Mouse (Mus musculus): Measurements from ENCODE around the gene Rcor3. TPM values are rescaled to one million over a fixed set of nuclear protein-coding genes. Genes with fewer than 3 reads are reported as not detected.

The Rcor3 gene
- polyA plus RNA-seq, 1 experiment, result 1.1 TPM

DNA sequence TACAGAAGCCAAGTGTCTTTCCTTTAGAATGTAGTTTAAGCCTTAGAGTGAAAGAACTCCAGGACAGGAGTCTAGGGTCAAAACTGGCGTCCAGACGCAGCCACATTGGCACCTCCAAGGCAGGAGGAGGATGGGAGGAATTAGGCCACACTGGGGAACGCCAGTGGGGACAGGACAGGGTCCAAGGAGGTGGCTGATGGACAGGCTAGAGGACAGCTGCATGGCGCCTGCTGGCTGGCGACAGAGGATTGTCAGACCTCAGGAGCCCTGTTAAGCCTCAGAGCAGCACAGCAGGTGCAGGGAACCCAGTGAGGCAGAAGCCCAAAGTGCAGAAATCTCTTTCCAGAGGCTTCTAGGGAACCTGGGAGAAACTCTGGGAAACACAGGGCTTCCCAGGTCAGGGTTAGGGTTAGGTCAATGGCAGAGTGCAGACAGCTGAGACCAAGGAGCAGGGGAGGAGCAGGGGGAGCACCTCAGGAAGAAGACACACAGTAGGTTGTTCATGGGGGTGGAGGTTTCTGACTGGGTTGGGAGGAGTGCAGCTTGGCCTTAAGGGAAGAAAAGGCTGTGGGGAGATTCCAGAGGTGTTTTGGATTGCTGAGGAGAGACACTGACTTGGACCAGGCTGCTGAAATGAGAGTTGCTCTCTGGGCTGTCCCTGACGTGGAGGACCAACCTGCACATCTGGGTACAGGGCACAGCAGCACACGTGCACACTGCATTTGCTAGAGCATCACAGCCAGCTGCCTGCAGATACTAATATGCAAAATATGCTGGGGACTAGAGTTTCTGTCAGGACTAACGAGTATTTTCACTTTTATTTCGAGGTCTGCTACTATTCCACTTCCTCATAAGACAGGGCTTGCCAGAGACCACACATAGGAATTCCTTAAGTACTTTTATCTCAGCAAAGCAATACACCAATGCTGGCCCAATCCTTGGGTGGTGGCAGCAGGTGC, 48.4 kb downstream of the Rcor3 start:
- H3K4me3 ChIP-seq (replicated peaks), result no peak overlapping the region

DNA sequence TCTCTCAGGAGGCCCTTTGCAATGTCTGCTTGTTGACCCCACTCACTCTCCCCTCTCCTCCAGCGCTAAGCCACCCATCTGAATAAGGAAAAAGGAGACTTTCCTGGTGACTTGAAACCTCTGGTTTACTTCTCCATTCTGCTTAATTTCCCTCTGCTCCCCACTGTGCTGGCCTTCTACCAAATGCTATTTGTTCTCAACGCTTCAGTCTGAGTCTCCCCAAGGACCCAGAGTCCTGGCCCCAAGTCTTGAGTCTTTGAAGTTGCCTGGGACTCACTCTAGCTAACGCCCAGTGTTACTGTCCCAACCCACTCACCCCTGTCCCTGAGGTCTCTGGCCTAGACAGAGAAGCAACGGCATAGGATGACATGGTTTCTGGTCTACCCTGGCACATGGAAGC, 49.9 kb downstream of the Rcor3 start:
- TF ChIP-seq GATA1 (IDR thresholded peaks at IDR 0.05; ENCODE audit: low read length), result no peak
- no peak for TF ChIP-seq TAL1 (IDR thresholded peaks at IDR 0.05; ENCODE audit: low read length)

More for the DNA sequence above, 48.4 kb downstream of the Rcor3 start:
- Histone ChIP-seq H3K36me3 (ENCODE audit: control insufficient read depth) (peaks cover 32% of the 10 kb centered on the region), H3K27me3 (ENCODE audit: control insufficient read depth) (no peaks in the 10 kb centered on the region), H3K4me1 (ENCODE audit: control insufficient read depth) (peaks cover 41% of the 10 kb centered on the region), H3K9me3 (ENCODE audit: control insufficient read depth, low read length) (no peaks in the 10 kb centered on the region)
- TF ChIP-seq GATA1 (IDR thresholded peaks at IDR 0.05; ENCODE audit: low read length), result no peak

GRCm38 (mm10) chr1:192087098-192087497, 50.8 kb downstream of the Rcor3 start:
- Histone ChIP-seq H3K4me3 (replicated peaks) (no peak overlapping the region), H3K4me1 (ENCODE audit: control insufficient read depth) (peaks cover 32% of the 10 kb centered on the region), H3K27me3 (ENCODE audit: control insufficient read depth) (no peaks in the 10 kb centered on the region), H3K36me3 (ENCODE audit: control insufficient read depth) (peaks cover 37% of the 10 kb centered on the region), H3K9me3 (ENCODE audit: control insufficient read depth, low read length) (peaks cover 4% of the 10 kb centered on the region)
- TF ChIP-seq TAL1 (IDR thresholded peaks at IDR 0.05; ENCODE audit: low read length) (no peak), GATA1 (IDR thresholded peaks at IDR 0.05; ENCODE audit: low read length) (no peak)

More for the DNA sequence above, 49.9 kb downstream of the Rcor3 start:
- no peak overlapping the region for H3K4me3 ChIP-seq (replicated peaks)
- H3K9me3 ChIP-seq (ENCODE audit: control insufficient read depth, low read length), result no peaks in the 10 kb centered on the region
- H3K4me1 ChIP-seq (ENCODE audit: control insufficient read depth), result peaks cover 40% of the 10 kb centered on the region
- H3K36me3 ChIP-seq (ENCODE audit: control insufficient read depth), result peaks cover 32% of the 10 kb centered on the region
- no peaks in the 10 kb centered on the region for H3K27me3 ChIP-seq (ENCODE audit: control insufficient read depth)

- Histone ChIP-seq H3K9me3 (ENCODE audit: control insufficient read depth, low read length) (peaks cover 10% of the 10 kb centered on the region), H3K36me3 (ENCODE audit: control insufficient read depth) (peaks cover 44% of the 10 kb centered on the region), H3K4me3 (replicated peaks) (no peak overlapping the region), H3K4me1 (ENCODE audit: control insufficient read depth) (peaks cover 26% of the 10 kb centered on the region), H3K27me3 (ENCODE audit: control insufficient read depth) (no peaks in the 10 kb centered on the region)
- TF ChIP-seq TAL1 (IDR thresholded peaks at IDR 0.05; ENCODE audit: low read length) (no peak), GATA1 (IDR thresholded peaks at IDR 0.05; ENCODE audit: low read length) (no peak)
Measured at GRCm38 (mm10) chr1:192086279-192087037, 51.4 kb downstream of the Rcor3 start.

- H3K9me3 ChIP-seq (ENCODE audit: control insufficient read depth, low read length), result peaks cover 20% of the 10 kb centered on the region
- no peak overlapping the region for H3K4me3 ChIP-seq (replicated peaks)
- H3K4me1 ChIP-seq (ENCODE audit: control insufficient read depth), result peaks cover 13% of the 10 kb centered on the region
- TF ChIP-seq TAL1 (IDR thresholded peaks at IDR 0.05; ENCODE audit: low read length), result no peak
- no peak for TF ChIP-seq GATA1 (IDR thresholded peaks at IDR 0.05; ENCODE audit: low read length)
- H3K27me3 ChIP-seq (ENCODE audit: control insufficient read depth), result no peaks in the 10 kb centered on the region
- peaks cover 53% of the 10 kb centered on the region for H3K36me3 ChIP-seq (ENCODE audit: control insufficient read depth)
Measured at GRCm38 (mm10) chr1:192085218-192085617, 52.6 kb downstream of the Rcor3 start.

DNA sequence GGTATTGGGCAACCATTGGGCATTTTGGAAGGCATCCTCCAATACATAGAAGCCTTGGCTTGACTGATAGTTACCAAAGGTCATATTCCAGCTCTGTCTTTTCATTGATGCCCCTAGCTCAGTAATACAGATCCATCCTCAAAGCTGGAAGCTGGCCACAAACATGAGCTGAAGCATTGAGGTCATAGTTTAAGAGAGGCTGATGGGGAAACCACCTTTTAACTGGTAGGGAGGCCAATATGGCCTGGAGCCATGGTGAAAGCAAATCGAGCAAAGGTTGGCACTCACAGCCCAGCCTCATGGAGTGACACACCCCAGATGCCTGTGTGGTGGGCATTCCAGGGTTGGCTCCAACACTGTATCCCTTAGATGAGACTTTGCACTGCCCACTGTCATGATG, 55.2 kb downstream of the Rcor3 start:
- Histone ChIP-seq H3K9me3 (ENCODE audit: control insufficient read depth, low read length) (peaks cover 20% of the 10 kb centered on the region), H3K27me3 (ENCODE audit: control insufficient read depth) (no peaks in the 10 kb centered on the region), H3K36me3 (ENCODE audit: control insufficient read depth) (peaks cover 42% of the 10 kb centered on the region), H3K4me3 (replicated peaks) (no peak overlapping the region), H3K4me1 (ENCODE audit: control insufficient read depth) (peaks cover 3% of the 10 kb centered on the region; the same call in 1 of the 2 replicates)
- TF ChIP-seq GATA1 (IDR thresholded peaks at IDR 0.05; ENCODE audit: low read length) (no peak), TAL1 (IDR thresholded peaks at IDR 0.05; ENCODE audit: low read length) (no peak)

DNA sequence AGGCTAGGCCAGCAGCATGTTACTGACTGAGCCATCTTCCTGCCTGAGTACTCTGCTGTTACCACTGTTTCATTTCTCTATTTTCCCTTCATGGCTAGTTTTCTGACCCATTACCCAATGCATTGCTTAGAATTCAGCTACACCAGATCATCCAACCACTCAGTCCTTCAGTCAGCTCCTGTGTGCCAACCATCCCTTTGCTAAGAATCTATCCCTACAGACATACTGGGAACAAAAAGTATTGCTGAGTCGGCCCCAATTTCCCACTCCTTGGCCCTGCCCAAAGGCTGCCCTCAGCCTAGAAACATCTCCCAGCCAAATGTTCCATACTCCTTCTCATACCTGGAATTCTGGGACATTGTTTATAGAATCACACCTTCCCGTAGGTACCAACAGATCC, 56.7 kb downstream of the Rcor3 start:
- Histone ChIP-seq H3K4me3 (replicated peaks) (no peak overlapping the region), H3K9me3 (ENCODE audit: control insufficient read depth, low read length) (peaks cover 20% of the 10 kb centered on the region), H3K4me1 (ENCODE audit: control insufficient read depth) (no peaks in the 10 kb centered on the region; the same call in 1 of the 2 replicates), H3K27me3 (ENCODE audit: control insufficient read depth) (no peaks in the 10 kb centered on the region), H3K36me3 (ENCODE audit: control insufficient read depth) (peaks cover 35% of the 10 kb centered on the region)
- TF ChIP-seq GATA1 (IDR thresholded peaks at IDR 0.05; ENCODE audit: low read length) (no peak), TAL1 (IDR thresholded peaks at IDR 0.05; ENCODE audit: low read length) (no peak)

- no peak for TF ChIP-seq TAL1 (IDR thresholded peaks at IDR 0.05; ENCODE audit: low read length)
- Histone ChIP-seq H3K4me3 (replicated peaks) (no peak overlapping the region), H3K27me3 (ENCODE audit: control insufficient read depth) (no peaks in the 10 kb centered on the region), H3K9me3 (ENCODE audit: control insufficient read depth, low read length) (peaks cover 20% of the 10 kb centered on the region), H3K4me1 (ENCODE audit: control insufficient read depth) (no peaks in the 10 kb centered on the region; the same call in 1 of the 2 replicates), H3K36me3 (ENCODE audit: control insufficient read depth) (peaks cover 24% of the 10 kb centered on the region)
Measured at GRCm38 (mm10) chr1:192079121-192079520, 58.7 kb downstream of the Rcor3 start.

GRCm38 (mm10) chr1:192078406-192078805, 59.5 kb downstream of the Rcor3 start:
- peaks cover 20% of the 10 kb centered on the region for H3K9me3 ChIP-seq (ENCODE audit: control insufficient read depth, low read length)
- no peak overlapping the region for H3K4me3 ChIP-seq (replicated peaks)
- peaks cover 24% of the 10 kb centered on the region for H3K36me3 ChIP-seq (ENCODE audit: control insufficient read depth)
- no peak for TF ChIP-seq TAL1 (IDR thresholded peaks at IDR 0.05; ENCODE audit: low read length)
- no peak for TF ChIP-seq GATA1 (IDR thresholded peaks at IDR 0.05; ENCODE audit: low read length)
- H3K27me3 ChIP-seq (ENCODE audit: control insufficient read depth), result no peaks in the 10 kb centered on the region
- no peaks in the 10 kb centered on the region; the same call in 1 of the 2 replicates for H3K4me1 ChIP-seq (ENCODE audit: control insufficient read depth)
